Mouse (Mus musculus): ENCODE data around the gene Pard3b.

DNA sequence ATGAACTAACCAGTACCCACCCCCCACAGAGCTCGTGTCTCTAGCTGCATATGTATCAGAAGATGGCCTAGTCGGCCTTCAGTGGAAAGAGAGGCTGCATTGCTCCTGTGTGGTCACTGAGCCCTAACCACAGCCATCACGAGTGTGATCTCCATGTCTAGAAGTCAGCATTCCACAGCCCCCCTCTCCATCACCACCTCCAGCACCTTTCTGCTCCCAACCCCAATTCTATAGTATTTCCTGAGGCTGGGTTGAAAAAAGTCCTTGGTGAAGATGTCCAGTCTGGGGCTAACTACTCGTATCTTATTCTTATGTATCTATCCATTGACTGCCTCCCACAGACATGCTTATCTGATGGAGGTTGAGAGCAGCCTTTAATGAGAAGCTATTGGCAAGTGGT lies 509.5 kb downstream of the Pard3b start:
- TF ChIP-seq EP300 (IDR thresholded peaks at IDR 0.05; ENCODE audit: insufficient read depth, low read depth, low read length) (no peak), CTCF (IDR thresholded peaks at IDR 0.05) (no peak)
